Mouse (Mus musculus) heart, postnatal 25 days (tissue): ENCODE results near the gene Vps45. TPM values are rescaled to one million over a fixed set of nuclear protein-coding genes. Genes with fewer than 3 reads are reported as not detected.
"Not testable (repeated sequence)": the region's sequence is repeated elsewhere in the genome, so short reads cannot be mapped to it uniquely, and the experiment has no call there.

ENCODE experiments used
- DNase-seq: peaks from one replicate; pipeline ENCODE4 v3.0.0; 2022; ENCODE audit warnings: low spot score
- intact Hi-C: fragments of 180-260 bp; cut with DNase I; formaldehyde crosslinking; loops from one replicate; pipeline ENCODE4 v1.15.1; 2025
- total RNA-seq, 2 experiments: library from RNA; stranded (reverse); gene quantifications; 2 replicates each; pipeline ENCODE4 v1.2.3; 2021

Vps45 gene
- total RNA-seq, 2 experiments from 2014 or later, result 20.5 to 26.0 TPM

DNA sequence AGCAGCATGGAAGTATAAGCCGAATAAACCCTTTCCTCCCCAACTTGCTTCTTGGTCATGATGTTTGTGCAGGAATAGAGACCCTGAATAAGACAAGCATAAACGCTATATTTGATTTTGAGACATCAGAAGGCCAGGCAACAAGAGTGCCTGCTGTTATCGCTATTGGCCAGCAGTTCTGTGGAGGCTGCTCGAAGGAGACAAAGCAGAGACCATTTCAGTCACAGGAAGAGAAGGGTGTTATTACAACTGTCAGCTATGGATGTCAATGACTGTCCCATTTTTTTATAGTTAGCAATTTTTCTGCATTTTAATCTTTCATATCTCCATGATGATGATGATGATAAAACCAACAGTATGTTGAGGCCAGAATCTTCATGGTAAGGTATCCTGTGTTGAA is 23.4 kb upstream of the Vps45 start:
- DNase-seq, result no peak
- intact Hi-C loops, result loop anchor here (1.0 kb wide), 1 partner anchor 65 kb away; no protein-coding TSS in a partner anchor

DNA sequence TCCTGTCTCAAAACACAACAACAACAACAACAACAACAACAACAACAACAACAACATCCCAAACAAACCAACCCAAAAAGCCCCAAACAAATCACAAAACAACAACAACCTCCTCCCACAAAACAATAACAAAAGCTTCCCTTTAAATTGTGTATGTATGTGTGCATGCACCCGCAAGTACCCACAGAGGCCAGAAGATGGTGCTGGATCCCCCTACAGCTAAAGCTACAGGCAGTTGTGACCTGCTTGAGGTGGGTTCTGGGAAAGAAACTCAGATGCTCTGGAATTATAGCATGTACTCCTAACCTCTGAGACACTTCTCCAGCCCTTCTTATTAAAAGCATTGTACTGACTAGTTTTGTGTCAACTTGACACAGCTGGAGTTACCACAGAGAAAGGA is 22.7 kb upstream of the Vps45 start:
- DNase-seq, result no peak
- intact Hi-C loops, result loop anchor here (1.0 kb wide), 1 partner anchor 65 kb away; no protein-coding TSS in a partner anchor

DNA sequence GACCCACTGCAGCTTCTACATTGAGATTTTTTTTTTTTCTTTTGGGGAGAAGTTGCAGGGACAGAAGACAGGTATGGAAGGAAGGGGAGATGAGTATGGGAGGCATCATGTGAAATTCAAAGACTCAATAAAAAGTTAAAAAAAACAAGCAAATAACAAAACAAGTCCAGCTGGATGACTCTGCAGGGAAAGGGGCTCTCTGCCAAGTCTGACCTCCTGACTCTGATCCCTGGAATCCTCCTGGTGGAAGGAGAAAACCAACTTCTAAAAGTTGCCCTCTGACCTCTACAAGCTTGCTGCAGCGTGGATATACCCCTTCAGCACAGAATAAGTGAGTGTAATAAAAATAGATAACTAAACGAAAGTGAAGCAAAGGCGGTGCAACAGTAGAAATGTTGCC is 20.4 kb upstream of the Vps45 start:
- intact Hi-C loops, result no loop called here

GRCm38 (mm10) chr3:96078066-96078465 is 19.8 kb upstream of the Vps45 start:
- no peak for DNase-seq
- intact Hi-C loops, result no loop called here

More for the DNA sequence above, 20.4 kb upstream of the Vps45 start:
- DNase-seq, result no peak

DNA sequence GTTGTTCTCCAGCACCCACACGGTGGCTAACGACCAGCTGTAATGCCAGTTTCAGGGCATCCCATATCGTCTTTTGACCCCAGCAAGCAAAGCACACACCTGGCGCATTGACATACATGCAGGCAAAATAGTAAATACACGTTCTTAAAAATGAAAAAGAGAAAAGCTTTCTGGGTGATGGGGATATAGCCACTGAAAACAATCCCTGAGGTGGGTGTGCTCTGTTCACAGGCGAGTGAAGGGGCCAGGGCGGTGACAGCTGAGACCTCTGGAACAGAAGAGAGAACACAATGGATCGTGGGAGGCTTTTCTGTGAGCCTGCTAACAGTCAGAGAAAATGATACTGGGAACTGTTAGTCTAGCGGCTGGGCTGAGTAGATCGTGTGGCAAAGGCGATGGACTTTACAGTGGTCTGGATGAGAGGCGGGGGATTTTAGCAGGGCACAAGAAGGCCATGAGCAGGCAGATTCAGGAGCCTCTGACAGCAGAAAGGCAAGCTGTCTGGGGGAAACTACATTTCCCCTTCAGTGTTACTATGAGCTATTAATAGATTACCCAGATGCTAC is 14.7 kb upstream of the Vps45 start:
- intact Hi-C loops, result no loop called here
- DNase-seq, result no peak

- intact Hi-C loops, result no loop called here
- DNase-seq, result no peak
These were observed 12.0 kb upstream of the Vps45 start for GRCm38 (mm10) chr3:96070241-96070640.

DNA sequence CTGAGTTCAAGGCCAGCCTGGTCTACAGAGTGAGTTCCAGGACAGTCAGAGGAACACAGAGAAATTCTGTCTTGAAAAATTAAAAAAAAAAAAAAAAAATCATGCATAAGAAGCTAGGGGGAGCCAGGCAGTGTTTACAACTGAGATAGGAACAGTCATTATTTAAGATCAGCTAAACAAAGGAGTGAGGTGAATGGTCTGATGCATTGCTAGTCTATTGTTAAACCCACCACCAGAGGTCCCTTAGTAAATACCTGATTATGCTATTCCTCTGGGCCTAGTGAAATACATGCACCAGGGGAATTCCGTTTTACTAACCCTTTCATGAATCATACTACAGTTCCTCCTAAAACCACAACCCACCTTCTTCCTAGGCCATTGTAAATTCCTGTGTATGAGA is 11.3 kb upstream of the Vps45 start:
- intact Hi-C loops, result loop anchor here (5.0 kb wide), 2 partner anchors 33 to 143 kb away; partner anchors contain the start of gene Otud7b

GRCm38 (mm10) chr3:96069046-96069445 is 10.8 kb upstream of the Vps45 start:
- intact Hi-C loops, result loop anchor here (5.0 kb wide), 2 partner anchors 33 to 143 kb away; partner anchors contain the start of gene Otud7b
- no peak for DNase-seq

More for the DNA sequence above, 11.3 kb upstream of the Vps45 start:
- no peak for DNase-seq

GRCm38 (mm10) chr3:96066741-96067140 is 8.5 kb upstream of the Vps45 start:
- intact Hi-C loops, result loop anchor here (1.0 to 5.0 kb wide), 3 partner anchors 36 to 146 kb away; partner anchors contain the start of gene Otud7b
- DNase-seq, result no peak

GRCm38 (mm10) chr3:96065754-96066375 is 7.6 kb upstream of the Vps45 start:
- no peak for DNase-seq
- intact Hi-C loops, result loop anchor here (1.0 to 5.0 kb wide), 3 partner anchors 36 to 146 kb away; partner anchors contain the start of gene Otud7b

- no peak for DNase-seq
- intact Hi-C loops, result loop anchor here (5.0 kb wide), 2 partner anchors 37 to 147 kb away; partner anchors contain the start of gene Otud7b
These were observed 6.9 kb upstream of the Vps45 start for GRCm38 (mm10) chr3:96065147-96065546.

DNA sequence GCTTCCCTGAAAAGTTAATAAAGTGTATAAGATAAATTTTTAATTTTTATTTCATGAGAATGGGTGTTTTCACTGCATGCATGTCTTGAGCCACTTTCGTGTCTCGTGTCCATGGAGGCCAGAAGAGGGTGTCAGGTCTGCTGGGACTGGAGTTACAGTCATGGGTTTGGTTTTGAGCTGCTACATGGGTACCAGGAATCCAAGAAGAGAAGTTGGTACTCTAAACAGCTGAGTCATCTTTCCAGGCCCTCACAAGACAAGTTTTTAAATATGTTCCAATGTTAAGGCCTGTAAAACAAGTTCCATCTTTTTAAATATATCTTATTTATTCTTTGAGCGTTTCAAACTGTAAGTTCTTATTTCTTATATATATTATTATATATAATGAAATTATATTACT is 6.0 kb upstream of the Vps45 start:
- no peak for DNase-seq

GRCm38 (mm10) chr3:96063299-96063698 is 5.0 kb upstream of the Vps45 start:
- intact Hi-C loops, result no loop called here
- no peak for DNase-seq

More for the DNA sequence above, 6.0 kb upstream of the Vps45 start:
- intact Hi-C loops, result no loop called here

DNA sequence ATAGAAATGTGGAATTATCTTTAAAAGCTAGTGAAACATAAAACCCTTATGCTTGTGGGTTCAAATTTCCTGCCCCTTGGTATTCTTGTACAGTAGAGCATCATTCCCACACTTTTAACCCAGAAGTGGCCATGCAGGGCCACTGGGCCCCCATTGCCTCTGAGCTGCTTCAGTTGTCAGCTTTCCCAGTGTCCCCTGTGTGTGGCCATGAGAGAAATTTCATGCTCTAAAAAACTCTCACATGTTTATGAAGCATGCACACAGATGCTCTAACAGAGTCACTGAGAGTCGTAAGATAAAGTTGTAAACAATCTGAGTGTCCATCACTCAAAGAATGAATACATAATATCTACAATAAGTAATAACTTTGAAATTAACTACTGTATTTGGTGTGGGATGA is 1.9 kb upstream of the Vps45 start:
- intact Hi-C loops, result no loop called here
- no peak for DNase-seq

DNA sequence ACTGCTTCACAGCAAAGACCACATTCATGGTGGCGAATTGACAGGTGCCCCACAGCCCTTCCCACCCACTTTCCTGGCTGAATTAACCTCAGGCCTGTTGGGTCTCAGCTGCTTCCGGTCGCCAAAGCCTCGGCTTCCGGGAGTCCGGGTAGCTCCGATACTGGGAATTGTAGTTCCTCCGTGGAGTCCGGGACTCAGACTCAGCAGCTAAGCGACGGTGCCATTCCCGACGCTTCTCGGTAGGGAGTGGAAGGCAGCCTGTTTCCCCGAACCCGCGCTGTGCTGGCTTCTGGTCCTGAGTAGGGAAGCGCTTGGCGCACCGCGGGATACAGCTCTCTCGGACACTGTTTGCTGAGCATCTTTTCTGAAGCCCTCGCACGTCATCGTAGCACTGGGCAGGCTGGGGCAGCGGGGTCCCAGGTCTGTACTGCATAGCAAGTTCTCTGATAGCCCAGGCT is 490 bp downstream of the Vps45 start:
- DNase-seq, result peak; percentile 75
- intact Hi-C loops, result loop anchor here (10.0 kb wide), 1 partner anchor 173 kb away; the partner anchor contains the start of gene Ciart

GRCm38 (mm10) chr3:96056031-96056430 is 2.2 kb downstream of the Vps45 start:
- DNase-seq, result no peak
- intact Hi-C loops, result loop anchor here (10.0 kb wide), 1 partner anchor 171 kb away; the partner anchor contains the start of gene Ciart

GRCm38 (mm10) chr3:96055294-96055693 is 3.0 kb downstream of the Vps45 start:
- DNase-seq, result no peak
- intact Hi-C loops, result loop anchor here (10.0 kb wide), 1 partner anchor 170 kb away; the partner anchor contains the start of gene Ciart

GRCm38 (mm10) chr3:96051839-96052238 is 6.4 kb downstream of the Vps45 start:
- intact Hi-C loops, result loop anchor here (1.0 to 10.0 kb wide), 3 partner anchors 87 to 191 kb away; partner anchors contain the start of gene Ciart
- DNase-seq, result no peak

- DNase-seq, result no peak
- intact Hi-C loops, result loop anchor here (10.0 kb wide), 1 partner anchor 166 kb away; the partner anchor contains the start of gene Ciart
These were observed 7.1 kb downstream of the Vps45 start for GRCm38 (mm10) chr3:96051186-96051585.

GRCm38 (mm10) chr3:96050779-96051178 is 7.5 kb downstream of the Vps45 start:
- intact Hi-C loops, result loop anchor here (10.0 kb wide), 1 partner anchor 166 kb away; the partner anchor contains the start of gene Ciart
- DNase-seq, result no peak

- intact Hi-C loops, DNase-seq: not testable (repeated sequence)
These were observed 13.7 kb downstream of the Vps45 start for GRCm38 (mm10) chr3:96044559-96044958.
